Mouse (Mus musculus) MEL (cell line): ENCODE measurements around the gene Cfap54.

Source experiments
- CTCF ChIP-seq, 3 experiments: IDR thresholded peaks in 2 of 3; conservative IDR thresholded peaks in 1 of 3; 2 replicates each; pipeline ENCODE4 v1.5.1; 2011 to 2012; ENCODE audit warnings: low read length in 3 of 3, low read depth in 2 of 3, mild to moderate bottlenecking in 2 of 3, improper control_type of control experiment in 1 of 3, inconsistent platforms in 1 of 3, mixed read lengths in 1 of 3, moderate library complexity in 1 of 3; ENCODE audit not compliant: control insufficient read depth in 1 of 3, insufficient read depth in 1 of 3, poor library complexity in 1 of 3, severe bottlenecking in 1 of 3
- ETS1 ChIP-seq: IDR thresholded peaks from 2 replicates; pipeline ENCODE4 v1.6.1; 2012; ENCODE audit warnings: low read depth, mild to moderate bottlenecking, inconsistent platforms, low read length, improper control_type of control experiment, moderate library complexity
- MAX ChIP-seq: IDR thresholded peaks from 2 replicates; pipeline ENCODE4 v1.6.1; 2011; ENCODE audit warnings: low read length, improper control_type of control experiment
- POLR2A ChIP-seq, 2 experiments: IDR thresholded peaks; 2 replicates each; pipeline ENCODE4 v1.6.1; 2011 to 2012; ENCODE audit warnings: low read length in 2 of 2, mild to moderate bottlenecking in 2 of 2, control low read depth in 1 of 2, improper control_type of control experiment in 1 of 2, low read depth in 1 of 2, moderate library complexity in 1 of 2; ENCODE audit not compliant: control insufficient read depth in 1 of 2, insufficient read depth in 1 of 2, poor library complexity in 1 of 2
- TCF12 ChIP-seq: IDR thresholded peaks from 2 replicates; pipeline ENCODE4 v1.6.1; 2014; ENCODE audit warnings: low read depth, mild to moderate bottlenecking, inconsistent platforms, low read length, improper control_type of control experiment, moderate library complexity

- TF ChIP-seq CTCF (IDR thresholded peaks at IDR 0.05 in 2 of 3, conservative IDR thresholded peaks at IDR 0.05 in 1 of 3; ENCODE audit: control insufficient read depth in 1 of 3, insufficient read depth in 1 of 3, low read depth in 2 of 3, low read length in 3 of 3, poor library complexity in 1 of 3, severe bottlenecking in 1 of 3) (no peak), MAX (no peak), ETS1 (no peak), POLR2A (IDR thresholded peaks at IDR 0.05; ENCODE audit: control insufficient read depth in 1 of 2, insufficient read depth in 1 of 2, low read depth in 1 of 2, low read length in 2 of 2, poor library complexity in 1 of 2) (no peak), TCF12 (no peak)
Observed at GRCm38 (mm10) chr10:92990576-92990975, 90.8 kb downstream of the Cfap54 start.
